Mouse (Mus musculus) embryonic fibroblast, embryonic 13.5 days (primary cell): ENCODE results near the gene Atxn7l3. TPM values are rescaled to one million over a fixed set of nuclear protein-coding genes. Genes with fewer than 3 reads are reported as not detected.

Experiments used
- H3K27ac ChIP-seq: 2 replicates; pipeline ENCODE4 v1.5.1; 2012; ENCODE audit warnings: low read length, control low read depth, inconsistent platforms; ENCODE audit not compliant: insufficient read depth
- H3K4me1 ChIP-seq: 2 replicates; pipeline ENCODE4 v1.6.1; 2011; ENCODE audit warnings: low read length; ENCODE audit not compliant: control insufficient read depth, insufficient read depth
- H3K4me3 ChIP-seq: 2 replicates; pipeline ENCODE4 v1.5.1; 2011; ENCODE audit warnings: mild to moderate bottlenecking, control low read depth, low read length; ENCODE audit not compliant: insufficient read depth
- CTCF ChIP-seq: IDR thresholded peaks from 2 replicates; pipeline ENCODE4 v1.5.1; 2011; ENCODE audit warnings: mild to moderate bottlenecking, control low read depth, low read length, moderate library complexity, borderline replicate concordance; ENCODE audit not compliant: insufficient read depth
- POLR2A ChIP-seq: IDR thresholded peaks from 2 replicates; pipeline ENCODE4 v1.6.1; 2011; ENCODE audit warnings: low read depth, mild to moderate bottlenecking, control low read depth, low read length, moderate library complexity
- polyA plus RNA-seq: library from polyadenylated mRNA; stranded (reverse); fragments of >200 nt; gene quantifications from 2 replicates; pipeline ENCODE4 v1.2.4, GENCODE M21; 2011; ENCODE audit warnings: low read depth; ENCODE audit not compliant: missing spikeins, insufficient read length

Gene Atxn7l3
- polyA plus RNA-seq, 1 experiment: 55.6 TPM

GRCm38 (mm10) chr11:102334010-102334409, 37.6 kb upstream of the Atxn7l3 start:
- TF ChIP-seq POLR2A: no peak
- no peak for TF ChIP-seq CTCF
- H3K4me3 ChIP-seq: no peak overlapping the region
- no peaks in the 10 kb centered on the region for H3K4me1 ChIP-seq
- H3K27ac ChIP-seq: no peak overlapping the region

GRCm38 (mm10) chr11:102333061-102333460, 36.6 kb upstream of the Atxn7l3 start:
- H3K27ac ChIP-seq: no peak overlapping the region
- H3K4me3 ChIP-seq: no peak overlapping the region
- no peaks in the 10 kb centered on the region for H3K4me1 ChIP-seq
- TF ChIP-seq POLR2A (no peak), CTCF (no peak)

GRCm38 (mm10) chr11:102331806-102332205, 35.4 kb upstream of the Atxn7l3 start:
- no peaks in the 10 kb centered on the region; the same call in 1 of the 2 replicates for H3K4me1 ChIP-seq
- no peak overlapping the region for H3K4me3 ChIP-seq
- no peak overlapping the region for H3K27ac ChIP-seq
- no peak for TF ChIP-seq POLR2A

GRCm38 (mm10) chr11:102330039-102330438, 33.6 kb upstream of the Atxn7l3 start:
- no peaks in the 10 kb centered on the region; the same call in 1 of the 2 replicates for H3K4me1 ChIP-seq
- H3K27ac ChIP-seq: no peak overlapping the region
- H3K4me3 ChIP-seq: no peak overlapping the region
- TF ChIP-seq POLR2A (no peak), CTCF (no peak)

- H3K4me1 ChIP-seq: no peaks in the 10 kb centered on the region; the same call in 1 of the 2 replicates
- H3K27ac ChIP-seq: no peak overlapping the region
- TF ChIP-seq POLR2A (no peak), CTCF (no peak)
- no peak overlapping the region for H3K4me3 ChIP-seq
These were observed 33.1 kb upstream of the Atxn7l3 start for GRCm38 (mm10) chr11:102329518-102329917.

- H3K4me3 ChIP-seq: no peak overlapping the region
- TF ChIP-seq POLR2A: no peak
- TF ChIP-seq CTCF: no peak
- H3K4me1 ChIP-seq: no peaks in the 10 kb centered on the region; the same call in 1 of the 2 replicates
- H3K27ac ChIP-seq: no peak overlapping the region
These were observed 31.4 kb upstream of the Atxn7l3 start for GRCm38 (mm10) chr11:102327839-102328238.

GRCm38 (mm10) chr11:102327250-102327649, 30.8 kb upstream of the Atxn7l3 start:
- TF ChIP-seq POLR2A: no peak
- no peak for TF ChIP-seq CTCF
- Histone ChIP-seq H3K4me1 (no peaks in the 10 kb centered on the region; the same call in 1 of the 2 replicates), H3K4me3 (no peak overlapping the region), H3K27ac (no peak overlapping the region)

- TF ChIP-seq POLR2A: no peak
- TF ChIP-seq CTCF: no peak
- H3K4me3 ChIP-seq: no peak overlapping the region
- no peaks in the 10 kb centered on the region; the same call in 1 of the 2 replicates for H3K4me1 ChIP-seq
- no peak overlapping the region for H3K27ac ChIP-seq
These were observed 27.1 kb upstream of the Atxn7l3 start for GRCm38 (mm10) chr11:102323516-102323915.

GRCm38 (mm10) chr11:102321931-102322330, 25.5 kb upstream of the Atxn7l3 start:
- H3K27ac ChIP-seq: no peak overlapping the region
- TF ChIP-seq CTCF (no peak), POLR2A (no peak)
- no peak overlapping the region for H3K4me3 ChIP-seq
- H3K4me1 ChIP-seq: no peaks in the 10 kb centered on the region

GRCm38 (mm10) chr11:102320686-102321005, 24.2 kb upstream of the Atxn7l3 start:
- peak overlapping the region; percentile 83 for H3K27ac ChIP-seq
- TF ChIP-seq POLR2A (peak; percentile 64), CTCF (no peak)
- H3K4me1 ChIP-seq: peaks cover 3% of the 10 kb centered on the region; the same call in 1 of the 2 replicates
- peak overlapping the region; percentile 18; the same call in 1 of the 2 replicates for H3K4me3 ChIP-seq

GRCm38 (mm10) chr11:102319941-102320685, 23.7 kb upstream of the Atxn7l3 start:
- H3K4me3 ChIP-seq: peak overlapping the region; percentile 98
- H3K4me1 ChIP-seq: peaks cover 8% of the 10 kb centered on the region
- peak overlapping the region; percentile 83 for H3K27ac ChIP-seq
- TF ChIP-seq CTCF (no peak), POLR2A (peak; percentile 93)
